Mouse (Mus musculus) heart, embryonic 16.5 days (tissue): ENCODE measurements around the gene Ampd2. TPM values are rescaled to one million over a fixed set of nuclear protein-coding genes. Genes with fewer than 3 reads are reported as not detected.

Experiments
- ATAC-seq: fragments of 200-750 bp; cut with Nextera tagmentation; replicated peaks from 2 replicates; pipeline ENCODE4 v1.8.0; 2017; ENCODE audit warnings: moderate number of reproducible peaks; ENCODE audit not compliant: insufficient read depth, low FRiP score; ENCODE audit errors: extremely low read depth
- H3K27ac ChIP-seq: fragments of 300-500 bp; sonication (generic); 2 replicates; pipeline ENCODE4 v1.5.1; 2014; ENCODE audit warnings: mild to moderate bottlenecking, low read length, control low read depth, moderate library complexity
- H3K27me3 ChIP-seq: fragments of 300-500 bp; sonication (generic); 2 replicates; pipeline ENCODE4 v1.6.1; 2014; ENCODE audit warnings: low read length, mixed read lengths; ENCODE audit not compliant: control insufficient read depth, insufficient read depth
- H3K36me3 ChIP-seq: fragments of 300-500 bp; sonication (generic); 2 replicates; pipeline ENCODE4 v1.6.1; 2014; ENCODE audit not compliant: control insufficient read depth, insufficient read depth
- H3K4me1 ChIP-seq: fragments of 300-500 bp; sonication (generic); 2 replicates; pipeline ENCODE4 v1.6.1; 2014; ENCODE audit warnings: low read length, mixed read lengths; ENCODE audit not compliant: control insufficient read depth, insufficient read depth
- H3K4me2 ChIP-seq: fragments of 300-500 bp; sonication (generic); 2 replicates; pipeline ENCODE4 v1.6.1; 2014; ENCODE audit warnings: low read depth, mild to moderate bottlenecking, control low read depth, low read length
- H3K4me3 ChIP-seq: fragments of 300-500 bp; sonication (generic); 2 replicates; pipeline ENCODE4 v1.5.1; 2014; ENCODE audit warnings: mild to moderate bottlenecking, control low read depth, low read length
- H3K9ac ChIP-seq: fragments of 300-500 bp; sonication (generic); 2 replicates; pipeline ENCODE4 v1.6.1; 2014; ENCODE audit warnings: low read length, control low read depth
- H3K9me3 ChIP-seq: fragments of 300-500 bp; sonication (generic); replicated peaks from 2 replicates; pipeline ENCODE4 v1.6.1; 2016; ENCODE audit warnings: low read length; ENCODE audit not compliant: control insufficient read depth
- WGBS: fragments of 180-500 bp; shearing (Covaris S2); extraction: QIAGEN DNeasy Blood & Tissue Kit; methylation state at CpG from one replicate; pipeline ENCODE4 v1.1.7; 2014; 5-methylcytosine and 5-hydroxymethylcytosine counted together
- polyA plus RNA-seq: library from polyadenylated mRNA; unstranded; fragments of >200 nt; fragmentation: Nextera tagmentation; extraction: Ambion mirVana; gene quantifications from 2 replicates; pipeline ENCODE4 v1.2.1, GENCODE M21; 2015

The Ampd2 gene
- polyA plus RNA-seq, 1 experiment from 2014 or later = 29.2 TPM

GRCm38 (mm10) chr3:108044394-108045140 lies 41.9 kb downstream of the Ampd2 start, which contains the start of gene Gstm4:
Gene Gstm4 (minus strand): TSS chr3:108044894.
- H3K4me2 ChIP-seq = peak within 1 kb of the TSS; percentile 83
- 5% methylated on average over 29 of the region's 29 CpGs for WGBS
- peak within 1 kb of the TSS; percentile 78 for H3K9ac ChIP-seq
- peaks cover 9% of the 10 kb centered on the region for H3K4me1 ChIP-seq
- H3K36me3 ChIP-seq = no peaks in the 10 kb centered on the region
- no peaks in the 10 kb centered on the region for H3K27me3 ChIP-seq
- H3K9me3 ChIP-seq = no peaks in the 10 kb centered on the region
- peak; percentile 94 for ATAC-seq
- H3K4me3 ChIP-seq = peak within 1 kb of the TSS; percentile 66
- H3K27ac ChIP-seq = peak within 1 kb of the TSS; percentile 77

GRCm38 (mm10) chr3:108033156-108033555 lies 53.3 kb downstream of the Ampd2 start:
- WGBS = 52% methylated on average over 5 of the region's 5 CpGs
- ATAC-seq = no peak

GRCm38 (mm10) chr3:108032113-108032512 lies 54.3 kb downstream of the Ampd2 start:
- Histone ChIP-seq H3K4me2 (no peak overlapping the region), H3K4me1 (no peaks in the 10 kb centered on the region), H3K9me3 (no peaks in the 10 kb centered on the region), H3K27me3 (no peaks in the 10 kb centered on the region), H3K4me3 (no peak overlapping the region), H3K36me3 (no peaks in the 10 kb centered on the region), H3K9ac (no peak overlapping the region), H3K27ac (no peak overlapping the region)
- no peak for ATAC-seq

More at GRCm38 (mm10) chr3:108033156-108033555, 53.3 kb downstream of the Ampd2 start:
- no peaks in the 10 kb centered on the region for H3K4me1 ChIP-seq
- H3K9ac ChIP-seq = no peak overlapping the region
- H3K4me2 ChIP-seq = no peak overlapping the region
- H3K9me3 ChIP-seq = no peaks in the 10 kb centered on the region
- H3K27me3 ChIP-seq = no peaks in the 10 kb centered on the region
- H3K4me3 ChIP-seq = no peak overlapping the region
- no peak overlapping the region for H3K27ac ChIP-seq
- H3K36me3 ChIP-seq = no peaks in the 10 kb centered on the region

GRCm38 (mm10) chr3:108028641-108029365 lies 57.6 kb downstream of the Ampd2 start:
- H3K4me1 ChIP-seq = no peaks in the 10 kb centered on the region
- H3K36me3 ChIP-seq = no peaks in the 10 kb centered on the region
- no peak for ATAC-seq
- no peak overlapping the region for H3K27ac ChIP-seq
- H3K4me2 ChIP-seq = no peak overlapping the region
- H3K27me3 ChIP-seq = no peaks in the 10 kb centered on the region
- 81% methylated on average over 4 of the region's 4 CpGs for WGBS
- no peak overlapping the region for H3K9ac ChIP-seq
- H3K4me3 ChIP-seq = no peak overlapping the region
- no peaks in the 10 kb centered on the region for H3K9me3 ChIP-seq

GRCm38 (mm10) chr3:108026597-108026996 lies 59.9 kb downstream of the Ampd2 start:
- H3K27me3 ChIP-seq = peaks cover 3% of the 10 kb centered on the region
- no peak for ATAC-seq
- no peaks in the 10 kb centered on the region for H3K4me1 ChIP-seq
- no peak overlapping the region for H3K4me2 ChIP-seq
- no peak overlapping the region for H3K4me3 ChIP-seq
- H3K9ac ChIP-seq = no peak overlapping the region
- 78% methylated on average over 1 of the region's 1 CpGs for WGBS
- no peaks in the 10 kb centered on the region for H3K9me3 ChIP-seq
- no peak overlapping the region for H3K27ac ChIP-seq
- H3K36me3 ChIP-seq = no peaks in the 10 kb centered on the region

GRCm38 (mm10) chr3:108026049-108026448 lies 60.4 kb downstream of the Ampd2 start:
- Histone ChIP-seq H3K9ac (no peak overlapping the region), H3K27me3 (peaks cover 3% of the 10 kb centered on the region), H3K36me3 (no peaks in the 10 kb centered on the region), H3K27ac (no peak overlapping the region), H3K4me1 (no peaks in the 10 kb centered on the region), H3K9me3 (no peaks in the 10 kb centered on the region), H3K4me2 (no peak overlapping the region), H3K4me3 (no peak overlapping the region)
- 46% methylated on average over 5 of the region's 5 CpGs for WGBS
- ATAC-seq = no peak

- H3K27ac ChIP-seq = no peak overlapping the region
- H3K36me3 ChIP-seq = no peaks in the 10 kb centered on the region
- ATAC-seq = no peak
- no peak overlapping the region for H3K4me2 ChIP-seq
- 65% methylated on average over 4 of the region's 4 CpGs for WGBS
- no peak overlapping the region for H3K4me3 ChIP-seq
- no peak overlapping the region for H3K9ac ChIP-seq
- peaks cover 3% of the 10 kb centered on the region for H3K27me3 ChIP-seq
- peaks cover 6% of the 10 kb centered on the region for H3K4me1 ChIP-seq
- no peaks in the 10 kb centered on the region for H3K9me3 ChIP-seq
Observed at GRCm38 (mm10) chr3:108025318-108025717, 61.1 kb downstream of the Ampd2 start.
